Comparison of ENCODE assay signal across 8 mouse cellular contexts in genomic region chr6:106799333-106800226, GRCm38 (mm10). TPM values are rescaled to one million over a fixed set of nuclear protein-coding genes. Genes with fewer than 3 reads are reported as not detected.
A peak's percentile ranks its signal among the peaks of the same experiment; 100 is the strongest.
DNase-seq lines count a peak whose midpoint lies in the region; ATAC-seq lines count a peak whose summit lies in the region.

TSS of gene Crbn (minus strand) at chr6:106800077.

- no peak within 1 kb of the TSS for H3K27ac ChIP-seq in hindbrain, embryonic 16.5 days (ENCODE audit: low read depth, low read length)
- peak within 1 kb of the TSS; percentile 22; the same call in 1 of the 2 replicates for H3K27ac ChIP-seq in macrophage

- H3K4me2 ChIP-seq in hindbrain, embryonic 16.5 days (ENCODE audit: low read length): peak within 1 kb of the TSS; percentile 95

- H3K4me1 ChIP-seq in hindbrain, embryonic 16.5 days (ENCODE audit: control insufficient read depth, insufficient read depth, low read depth, low read length): peaks cover 11% of the 10 kb centered on the region

- H3K27me3 ChIP-seq in hindbrain, embryonic 16.5 days (replicated peaks; ENCODE audit: control insufficient read depth, insufficient read depth, low read length): no peaks in the 10 kb centered on the region

- H3K79me2 ChIP-seq in macrophage (ENCODE audit: inconsistent target): peaks cover 45% of the 10 kb centered on the region

- ATAC-seq in hindbrain, embryonic 16.5 days: peak; percentile 96

- WGBS in hindbrain, embryonic 16.5 days: 2% methylated on average over 57 of the region's 57 CpGs
- WGBS in macrophage (ENCODE audit: missing documents): 3% methylated on average over 57 of the region's 57 CpGs

- peaks cover 4% of the 10 kb centered on the region for H3K36me3 ChIP-seq in hindbrain, embryonic 16.5 days (ENCODE audit: control insufficient read depth, insufficient read depth, low read length)
- no peaks in the 10 kb centered on the region for H3K36me3 ChIP-seq in macrophage (ENCODE audit: inconsistent target)

- peak; percentile 93 for DNase-seq in T-cell, adult 2 months (ENCODE audit: low spot score)
- peak; percentile 94 to 95 for DNase-seq in cerebellum, postnatal 36 days
- DNase-seq in gastrocnemius, adult 18-20 months (ENCODE audit: low spot score): peak; percentile 92
- DNase-seq in left cerebral cortex, adult 18-20 months (ENCODE audit: low spot score in 2 of 2): peak; percentile 91 to 97
- peak; percentile 92 for DNase-seq in right cerebral cortex, adult 18-20 months
- DNase-seq in urinary bladder, postnatal 10 days (ENCODE audit: low spot score): peak; percentile 74

- H3K4me3 ChIP-seq in hindbrain, embryonic 16.5 days (ENCODE audit: low read length): peak within 1 kb of the TSS; percentile 85
- peak within 1 kb of the TSS; percentile 91 for H3K4me3 ChIP-seq in macrophage (ENCODE audit: inconsistent target)

- H3K9ac ChIP-seq in hindbrain, embryonic 16.5 days (ENCODE audit: low read depth, low read length): peak within 1 kb of the TSS; percentile 85

- no peaks in the 10 kb centered on the region for H3K9me3 ChIP-seq in hindbrain, embryonic 16.5 days (ENCODE audit: control insufficient read depth, low read length)

RNA-seq across cellular contexts. Expression of gene Crbn, which starts in this region (rescaled TPM):
- total RNA-seq in gastrocnemius, adult 18-20 months (2021): 10 to 100 TPM; 52.1 to 56.4 TPM
- polyA plus RNA-seq in hindbrain, embryonic 16.5 days (2015; fragmentation: Nextera tagmentation; extraction: Ambion mirVana): 63.0 and 64.9 TPM in 2 replicates
- 100 to 1,000 TPM; 107 to 111 TPM for total RNA-seq in left cerebral cortex, adult 18-20 months (2021)
- total RNA-seq in macrophage (2018; cell fraction: chromatin; rRNA removed): 10 to 100 TPM; 12.6 to 80.7 (median 54.1) TPM
- total RNA-seq in macrophage (2018; cell fraction: cytosol; rRNA removed): 10 to 100 TPM; 23.5 to 63.3 (median 38.6) TPM
- 10 to 100 TPM; 12.8 to 81.6 (median 51.8) TPM for total RNA-seq in macrophage (2018; cell fraction: nucleus; rRNA removed)
- polyA plus RNA-seq in macrophage (2018): 26.2 to 32.2 TPM (median 26.6 TPM) in 3 replicates
